Mouse (Mus musculus) cerebellum, postnatal 10 days (tissue): ENCODE measurements at regions not wholly inside any gene's neighbourhood (a gene's known extent, or its start where the extent isn't known, plus 50 kb on each side); places are given as distances from the start of the nearest gene placed in this dataset.

Source experiments
- DNase-seq, 2 experiments: peaks; one replicate each; pipeline ENCODE4 v3.0.0; 2021; ENCODE audit warnings: mixed read lengths in 2 of 2

- DNase-seq = no peak
Measured at GRCm38 (mm10) chr12:61146695-61147094, 376.3 kb upstream of the Lrfn5 start.

- peak; percentile 26 to 28 for DNase-seq
Measured at GRCm38 (mm10) chr12:61175331-61175730, 347.6 kb upstream of the Lrfn5 start.
